Mouse (Mus musculus) hindbrain, embryonic 10.5 days (tissue): ENCODE data around the gene Ppp3ca. TPM values are rescaled to one million over a fixed set of nuclear protein-coding genes. Genes with fewer than 3 reads are reported as not detected.
"Not testable (repeated sequence)": the region's sequence is repeated elsewhere in the genome, so short reads cannot be mapped to it uniquely, and the experiment has no call there.

Experiments
- DNase-seq: peaks from one replicate; pipeline ENCODE4 v3.0.0-alpha.2; 2017; ENCODE audit warnings: low spot score
- H3K27ac ChIP-seq: fragments of 300-500 bp; sonication (generic); 2 replicates; pipeline ENCODE4 v1.5.1; 2016; ENCODE audit warnings: mild to moderate bottlenecking, moderate library complexity
- H3K27me3 ChIP-seq: fragments of 300-500 bp; sonication (generic); 2 replicates; pipeline ENCODE4 v1.6.1; 2016; ENCODE audit warnings: mild to moderate bottlenecking; ENCODE audit not compliant: poor library complexity, insufficient read depth, severe bottlenecking
- H3K36me3 ChIP-seq: fragments of 300-500 bp; sonication (generic); 2 replicates; pipeline ENCODE4 v1.6.1; 2016; ENCODE audit warnings: mild to moderate bottlenecking, moderate library complexity
- H3K4me1 ChIP-seq: fragments of 300-500 bp; sonication (generic); replicated peaks from 2 replicates; pipeline ENCODE4 v1.6.1; 2016; ENCODE audit warnings: mild to moderate bottlenecking
- H3K4me3 ChIP-seq: fragments of 300-500 bp; sonication (generic); 2 replicates; pipeline ENCODE4 v1.5.1; 2016; ENCODE audit warnings: mild to moderate bottlenecking, moderate library complexity
- H3K9me3 ChIP-seq: fragments of 300-500 bp; sonication (generic); 2 replicates; pipeline ENCODE4 v1.6.1; 2016; ENCODE audit warnings: mild to moderate bottlenecking, moderate library complexity
- WGBS: fragments of 180-500 bp; shearing (Covaris S2); methylation state at CpG from one replicate; pipeline ENCODE4 v1.1.7; 2016; 5-methylcytosine and 5-hydroxymethylcytosine counted together
- polyA plus RNA-seq: library from polyadenylated mRNA; unstranded; fragments of >200 nt; fragmentation: Nextera tagmentation; extraction: Ambion mirVana; gene quantifications from 2 replicates; pipeline ENCODE4 v1.2.1, GENCODE M21; 2016

Ppp3ca gene
- polyA plus RNA-seq, 1 experiment from 2014 or later, result 44.0 TPM

- no peaks in the 10 kb centered on the region for H3K36me3 ChIP-seq
- H3K4me1 ChIP-seq, result no peaks in the 10 kb centered on the region
- DNase-seq, result no peak
- H3K9me3 ChIP-seq, result no peaks in the 10 kb centered on the region
- no peak overlapping the region for H3K4me3 ChIP-seq
- 87% methylated on average over 3 of the region's 3 CpGs for WGBS
- H3K27me3 ChIP-seq, result no peaks in the 10 kb centered on the region
- H3K27ac ChIP-seq, result no peak overlapping the region
Measured at GRCm38 (mm10) chr3:136697626-136698191, 27.8 kb downstream of the Ppp3ca start.

- H3K36me3 ChIP-seq, H3K27me3 ChIP-seq, H3K9me3 ChIP-seq, H3K4me1 ChIP-seq, H3K4me3 ChIP-seq, H3K27ac ChIP-seq, DNase-seq: not testable (repeated sequence)
Measured at GRCm38 (mm10) chr3:136699711-136700110, 29.8 kb downstream of the Ppp3ca start.

GRCm38 (mm10) chr3:136700447-136701009 is 30.6 kb downstream of the Ppp3ca start:
- Histone ChIP-seq H3K27me3 (no peaks in the 10 kb centered on the region), H3K9me3 (no peaks in the 10 kb centered on the region), H3K36me3 (no peaks in the 10 kb centered on the region), H3K27ac (no peak overlapping the region), H3K4me3 (no peak overlapping the region), H3K4me1 (peaks cover 5% of the 10 kb centered on the region; the same call in 1 of the 2 replicates)
- DNase-seq, result no peak
- WGBS, result 86% methylated on average over 11 of the region's 11 CpGs

- no peak for DNase-seq
- Histone ChIP-seq H3K27me3 (no peaks in the 10 kb centered on the region), H3K36me3 (no peaks in the 10 kb centered on the region), H3K27ac (no peak overlapping the region), H3K4me3 (no peak overlapping the region), H3K4me1 (peaks cover 13% of the 10 kb centered on the region), H3K9me3 (no peaks in the 10 kb centered on the region)
- WGBS, result 90% methylated on average over 2 of the region's 2 CpGs
Measured at GRCm38 (mm10) chr3:136702861-136703260, 32.9 kb downstream of the Ppp3ca start.

GRCm38 (mm10) chr3:136704515-136705247 is 34.8 kb downstream of the Ppp3ca start:
- 81% methylated on average over 12 of the region's 12 CpGs for WGBS
- Histone ChIP-seq H3K27ac (no peak overlapping the region), H3K27me3 (no peaks in the 10 kb centered on the region), H3K4me1 (peaks cover 13% of the 10 kb centered on the region), H3K4me3 (no peak overlapping the region), H3K36me3 (no peaks in the 10 kb centered on the region), H3K9me3 (no peaks in the 10 kb centered on the region)
- no peak for DNase-seq

- Histone ChIP-seq H3K4me3 (no peak overlapping the region), H3K9me3 (no peaks in the 10 kb centered on the region), H3K27me3 (no peaks in the 10 kb centered on the region), H3K27ac (no peak overlapping the region), H3K4me1 (peaks cover 13% of the 10 kb centered on the region), H3K36me3 (no peaks in the 10 kb centered on the region)
- DNase-seq, result no peak
- whole genome bisulfite sequencing, result 85% methylated on average over 4 of the region's 4 CpGs
Measured at GRCm38 (mm10) chr3:136706048-136706447, 36.1 kb downstream of the Ppp3ca start.

- Histone ChIP-seq H3K9me3 (no peaks in the 10 kb centered on the region), H3K36me3 (0 out of 2 replicates have a peak, but pooled peaks cover 3% of the 10 kb centered on the region), H3K27ac (no peak overlapping the region), H3K27me3 (no peaks in the 10 kb centered on the region), H3K4me3 (no peak overlapping the region), H3K4me1 (peaks cover 13% of the 10 kb centered on the region)
- no peak for DNase-seq
- 82% methylated on average over 7 of the region's 7 CpGs for WGBS
Measured at GRCm38 (mm10) chr3:136706771-136707170, 36.8 kb downstream of the Ppp3ca start.

- H3K4me1 ChIP-seq, result peaks cover 13% of the 10 kb centered on the region
- H3K4me3 ChIP-seq, result no peak overlapping the region
- DNase-seq, result no peak
- H3K9me3 ChIP-seq, result no peaks in the 10 kb centered on the region
- H3K27ac ChIP-seq, result no peak overlapping the region
- H3K27me3 ChIP-seq, result no peaks in the 10 kb centered on the region
- WGBS, result 51% methylated on average over 3 of the region's 3 CpGs
- 0 out of 2 replicates have a peak, but pooled peaks cover 4% of the 10 kb centered on the region for H3K36me3 ChIP-seq
Measured at GRCm38 (mm10) chr3:136707222-136708019, 37.5 kb downstream of the Ppp3ca start.

- peaks cover 13% of the 10 kb centered on the region for H3K4me1 ChIP-seq
- no peak overlapping the region for H3K27ac ChIP-seq
- DNase-seq, result no peak
- H3K27me3 ChIP-seq, result no peaks in the 10 kb centered on the region
- no peak overlapping the region for H3K4me3 ChIP-seq
- 58% methylated on average over 1 of the region's 1 CpGs for WGBS
- H3K9me3 ChIP-seq, result no peaks in the 10 kb centered on the region
- H3K36me3 ChIP-seq, result 0 out of 2 replicates have a peak, but pooled peaks cover 4% of the 10 kb centered on the region
Measured at GRCm38 (mm10) chr3:136708230-136708629, 38.3 kb downstream of the Ppp3ca start.

- no peaks in the 10 kb centered on the region for H3K27me3 ChIP-seq
- WGBS, result 74% methylated on average over 10 of the region's 10 CpGs
- no peaks in the 10 kb centered on the region for H3K9me3 ChIP-seq
- DNase-seq, result no peak
- peaks cover 9% of the 10 kb centered on the region for H3K4me1 ChIP-seq
- H3K36me3 ChIP-seq, result 0 out of 2 replicates have a peak, but pooled peaks cover 4% of the 10 kb centered on the region
- no peak overlapping the region for H3K4me3 ChIP-seq
- H3K27ac ChIP-seq, result no peak overlapping the region
Measured at GRCm38 (mm10) chr3:136710310-136710906, 40.5 kb downstream of the Ppp3ca start.

GRCm38 (mm10) chr3:136714307-136715039 is 44.5 kb downstream of the Ppp3ca start:
- Histone ChIP-seq H3K4me3 (no peak overlapping the region), H3K4me1 (no peaks in the 10 kb centered on the region), H3K27me3 (no peaks in the 10 kb centered on the region), H3K36me3 (0 out of 2 replicates have a peak, but pooled peaks cover 4% of the 10 kb centered on the region), H3K9me3 (no peaks in the 10 kb centered on the region), H3K27ac (no peak overlapping the region)
- WGBS, result 93% methylated on average over 4 of the region's 4 CpGs
- DNase-seq, result no peak

GRCm38 (mm10) chr3:136716247-136716646 is 46.3 kb downstream of the Ppp3ca start:
- no peak for DNase-seq
- Histone ChIP-seq H3K27ac (no peak overlapping the region), H3K36me3 (0 out of 2 replicates have a peak, but pooled peaks cover 4% of the 10 kb centered on the region), H3K27me3 (no peaks in the 10 kb centered on the region), H3K9me3 (no peaks in the 10 kb centered on the region), H3K4me3 (no peak overlapping the region), H3K4me1 (no peaks in the 10 kb centered on the region)
- 90% methylated on average over 6 of the region's 6 CpGs for whole genome bisulfite sequencing
